Mouse (Mus musculus): ENCODE results near the gene Gfi1. TPM values are rescaled to one million over a fixed set of nuclear protein-coding genes. Genes with fewer than 3 reads are reported as not detected.
A peak's percentile ranks its signal among the peaks of the same experiment; 100 is the strongest.

The Gfi1 gene
- total and polyA plus RNA-seq, 3 experiments, result 0.99 to 1.5 (median 1.4) TPM

GRCm38 (mm10) chr5:107705756-107706155 is 20.1 kb downstream of the Gfi1 start:
- no peaks in the 10 kb centered on the region for H3K79me2 ChIP-seq (replicated peaks; ENCODE audit: control insufficient read depth, extremely low read depth, insufficient read depth, poor library complexity, severe bottlenecking)
- H3K4me1 ChIP-seq (ENCODE audit: control insufficient read depth in 1 of 2, insufficient read depth in 2 of 2), result peaks cover 14 to 62% of the 10 kb centered on the region in 2 experiments
- no peaks in the 10 kb centered on the region for H3K9me3 ChIP-seq (replicated peaks; ENCODE audit: low read length)
- no peaks in the 10 kb centered on the region for H3K36me3 ChIP-seq (replicated peaks in 1 of 2; ENCODE audit: control insufficient read depth in 1 of 2, insufficient read depth in 1 of 2, low read length in 1 of 2)
- H3K27ac ChIP-seq (ENCODE audit: insufficient read depth, low read depth), result no peak overlapping the region
- no peak overlapping the region for H3K4me2 ChIP-seq (ENCODE audit: insufficient read depth, low read depth, poor library complexity, severe bottlenecking)
- dilution Hi-C loops (cut with MboI; ENCODE audit: extremely low pct_ligation_motif_present, extremely low pct_unique_long_range_greater_than_20kb, low sequenced_read_pairs) (no loop called here), in situ Hi-C loops (cut with MboI; ENCODE audit: low pct_ligation_motif_present, low pct_unique_long_range_greater_than_20kb, low sequenced_read_pairs) (no loop called here)
- H3K27me3 ChIP-seq (replicated peaks), result no peaks in the 10 kb centered on the region
- TF ChIP-seq JUND (conservative IDR thresholded peaks at IDR 0.05; ENCODE audit: low read depth, low read length) (no peak), USF2 (conservative IDR thresholded peaks at IDR 0.05; ENCODE audit: low read depth, low read length) (no peak), HCFC1 (IDR thresholded peaks at IDR 0.05; ENCODE audit: low read depth, low read length) (no peak), ZKSCAN1 (IDR thresholded peaks at IDR 0.05; ENCODE audit: borderline replicate concordance, low read depth, low read length) (no peak)
- H3K9ac ChIP-seq (ENCODE audit: insufficient read depth, low read depth), result no peak overlapping the region
- H3K4me3 ChIP-seq (replicated peaks in 1 of 3; ENCODE audit: low read depth in 2 of 3, low read length in 2 of 3, poor library complexity in 1 of 3), result no peak overlapping the region
- no peak for DNase-seq (ENCODE audit: extremely low read depth)

DNA sequence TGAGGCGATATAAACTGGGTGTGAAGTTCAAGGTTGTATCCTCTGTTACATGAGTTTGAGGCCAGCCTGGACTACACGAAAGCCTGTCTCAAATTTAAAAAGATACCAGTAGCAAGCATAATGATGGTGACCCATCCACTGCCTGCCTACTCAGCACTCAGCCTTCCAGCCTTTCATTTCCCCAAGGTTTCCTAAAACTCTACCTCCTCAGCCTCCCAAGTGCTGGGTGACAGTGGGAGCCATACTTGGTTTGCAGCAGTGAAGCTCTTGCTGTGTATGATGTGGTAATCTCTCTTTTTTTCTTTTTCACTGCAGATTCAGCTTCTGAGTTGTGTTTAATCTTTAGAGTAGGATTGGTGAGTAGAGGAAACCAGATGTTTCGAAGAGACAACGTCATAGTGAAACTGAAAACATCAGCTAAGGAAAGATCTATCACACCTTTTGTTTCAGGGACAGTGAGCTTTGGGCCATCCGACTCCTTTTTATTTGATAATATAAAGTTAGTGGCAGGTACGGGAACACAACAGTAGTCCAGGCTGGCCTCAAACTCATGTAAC is 22.6 kb downstream of the Gfi1 start:
- DNase-seq (ENCODE audit: extremely low read depth), result peak; percentile 60
- Histone ChIP-seq H3K4me3 (replicated peaks in 1 of 3; ENCODE audit: low read depth in 2 of 3, low read length in 2 of 3, poor library complexity in 1 of 3) (no peak overlapping the region), H3K36me3 (replicated peaks in 1 of 2; ENCODE audit: control insufficient read depth in 1 of 2, insufficient read depth in 1 of 2, low read length in 1 of 2) (no peaks in the 10 kb centered on the region), H3K79me2 (replicated peaks; ENCODE audit: control insufficient read depth, extremely low read depth, insufficient read depth, poor library complexity, severe bottlenecking) (no peaks in the 10 kb centered on the region), H3K4me1 (ENCODE audit: control insufficient read depth in 1 of 2, insufficient read depth in 2 of 2) (peaks cover 14 to 62% of the 10 kb centered on the region in 2 experiments), H3K27ac (ENCODE audit: insufficient read depth, low read depth) (no peak overlapping the region), H3K9ac (ENCODE audit: insufficient read depth, low read depth) (no peak overlapping the region), H3K9me3 (replicated peaks; ENCODE audit: low read length) (no peaks in the 10 kb centered on the region), H3K4me2 (ENCODE audit: insufficient read depth, low read depth, poor library complexity, severe bottlenecking) (peak overlapping the region; percentile 85), H3K27me3 (replicated peaks) (no peaks in the 10 kb centered on the region)
- dilution Hi-C loops (cut with MboI; ENCODE audit: extremely low pct_ligation_motif_present, extremely low pct_unique_long_range_greater_than_20kb, low sequenced_read_pairs), result no loop called here
- in situ Hi-C loops (cut with MboI; ENCODE audit: low pct_ligation_motif_present, low pct_unique_long_range_greater_than_20kb, low sequenced_read_pairs), result no loop called here
- TF ChIP-seq JUN (IDR thresholded peaks at IDR 0.05; ENCODE audit: insufficient read depth, low read depth, low read length) (peak; percentile 91), BHLHE40 (IDR thresholded peaks at IDR 0.05; ENCODE audit: low read depth, low read length) (peak; percentile 21; the same call in 1 of the 2 replicates), ETS1 (conservative IDR thresholded peaks at IDR 0.05; ENCODE audit: low read depth, low read length) (peak; percentile 73), RCOR1 (conservative IDR thresholded peaks at IDR 0.05; ENCODE audit: low read depth, low read length) (0 out of 2 replicates have a peak, but pooled peaks have one; percentile 19), MAX (IDR thresholded peaks at IDR 0.05; ENCODE audit: low read length) (0 out of 2 replicates have a peak, but pooled peaks have one; percentile 6), EP300 (IDR thresholded peaks at IDR 0.05; ENCODE audit: low read length) (peak; percentile 94), ZNF384 (IDR thresholded peaks at IDR 0.05; ENCODE audit: low read depth, low read length) (peak; percentile 80), IRF4 (IDR thresholded peaks at IDR 0.05; ENCODE audit: low read depth, low read length) (peak; percentile 93), JUND (conservative IDR thresholded peaks at IDR 0.05; ENCODE audit: low read depth, low read length) (peak; percentile 93), MXI1 (IDR thresholded peaks at IDR 0.05; ENCODE audit: low read depth, low read length) (no peak), NELFE (IDR thresholded peaks at IDR 0.05; ENCODE audit: low read depth, low read length) (no peak), CHD1 (IDR thresholded peaks at IDR 0.05; ENCODE audit: low read depth, low read length) (no peak), TBP (conservative IDR thresholded peaks at IDR 0.05; ENCODE audit: low read depth, low read length) (no peak), MAFK (IDR thresholded peaks at IDR 0.05; ENCODE audit: insufficient replicate concordance, low read length) (peak; percentile 65; the same call in 1 of the 2 replicates), TCF12 (IDR thresholded peaks at IDR 0.05; ENCODE audit: low read depth, low read length) (peak; percentile 80)

Measured in CH12.LX (cell line).